ENCODE assay signal across 8 mouse cellular contexts in genomic region chr9:58241780-58242485, GRCm38 (mm10). TPM values are rescaled to one million over a fixed set of nuclear protein-coding genes. Genes with fewer than 3 reads are reported as not detected.
A peak's percentile ranks its signal among the peaks of the same experiment; 100 is the strongest.
DNase-seq lines count a peak whose midpoint lies in the region; ATAC-seq and TF ChIP-seq lines count a peak whose summit lies in the region.

No protein-coding gene starts in this region.

- no peaks in the 10 kb centered on the region for H3K27me3 ChIP-seq in heart, embryonic 11.5 days (ENCODE audit: control insufficient read depth, insufficient read depth, low read length)
- H3K27me3 ChIP-seq in embryonic facial prominence, embryonic 15.5 days = no peaks in the 10 kb centered on the region

- H3K4me2 ChIP-seq in heart, embryonic 11.5 days = peak overlapping the region; percentile 20; the same call in 1 of the 2 replicates
- no peak overlapping the region for H3K4me2 ChIP-seq in embryonic facial prominence, embryonic 15.5 days (replicated peaks)

- H3K27ac ChIP-seq in heart, embryonic 11.5 days (ENCODE audit: low read depth, low read length) = peak overlapping the region; percentile 75
- peak overlapping the region; percentile 80; the same call in 1 of the 2 replicates for H3K27ac ChIP-seq in ES-E14 (ENCODE audit: insufficient read depth, low read depth, low read length, poor library complexity, severe bottlenecking)
- no peak overlapping the region for H3K27ac ChIP-seq in embryonic facial prominence, embryonic 15.5 days (replicated peaks)

- no peak overlapping the region for H3K4me3 ChIP-seq in heart, embryonic 11.5 days (ENCODE audit: low read depth, low read length)
- peak overlapping the region in 1 of 2 experiments; percentile 32; a peak in 2 of 4 replicates for H3K4me3 ChIP-seq in ES-E14 (ENCODE audit: insufficient read depth in 1 of 2, low read depth in 1 of 2, low read length in 2 of 2, poor library complexity in 1 of 2, severe bottlenecking in 1 of 2)
- no peak overlapping the region for H3K4me3 ChIP-seq in embryonic facial prominence, embryonic 15.5 days (replicated peaks)

- 55% methylated on average over 9 of the region's 9 CpGs for WGBS in heart, embryonic 11.5 days (ENCODE audit: insufficient replicate concordance)
- 46% methylated on average over 9 of the region's 9 CpGs for WGBS in embryonic facial prominence, embryonic 15.5 days

- peak; percentile 42; the same call in 1 of the 2 replicates for ATAC-seq in heart, embryonic 11.5 days (replicated peaks; ENCODE audit: insufficient number of reproducible peaks, low FRiP score, low TSS enrichment)
- peak; percentile 43; the same call in 1 of the 2 replicates for ATAC-seq in embryonic facial prominence, embryonic 15.5 days (ENCODE audit: insufficient number of reproducible peaks, low FRiP score, low TSS enrichment, low read depth)
- no peak for ATAC-seq in inflammation-experienced regulatory T-cells, adult 6 months

- no peaks in the 10 kb centered on the region for H3K36me3 ChIP-seq in heart, embryonic 11.5 days (ENCODE audit: control insufficient read depth, insufficient read depth, low read length)
- peaks cover 45% of the 10 kb centered on the region for H3K36me3 ChIP-seq in ES-E14 (ENCODE audit: control insufficient read depth, insufficient read depth, low read length, poor library complexity, severe bottlenecking)
- 0 out of 2 replicates have a peak, but pooled peaks cover 6% of the 10 kb centered on the region for H3K36me3 ChIP-seq in embryonic facial prominence, embryonic 15.5 days

- DNase-seq in heart, adult 9 months (ENCODE audit: low spot score in 2 of 2) = no peak
- peak; percentile 68 for DNase-seq in ES-E14 (ENCODE audit: low read depth, low spot score)
- DNase-seq in kidney, adult 8-10 months = peak; percentile 41 to 49
- DNase-seq in lung, postnatal 4 days = peak; percentile 62 to 67
- DNase-seq in thymus, postnatal 14 days = no peak

- peaks cover 35% of the 10 kb centered on the region for H3K4me1 ChIP-seq in heart, embryonic 11.5 days (ENCODE audit: control insufficient read depth, insufficient read depth, low read length)
- peaks cover 13 to 23% of the 10 kb centered on the region in 2 experiments for H3K4me1 ChIP-seq in ES-E14 (ENCODE audit: control insufficient read depth in 2 of 2, insufficient read depth in 2 of 2, low read length in 2 of 2, poor library complexity in 1 of 2)
- peaks cover 25% of the 10 kb centered on the region for H3K4me1 ChIP-seq in embryonic facial prominence, embryonic 15.5 days

- in situ Hi-C loops in ES-E14 (cut with MboI; ENCODE audit: low sequenced_read_pairs in 2 of 2, unreplicated experiment in 2 of 2) = no loop called here

- no peak overlapping the region for H3K9ac ChIP-seq in heart, embryonic 11.5 days (ENCODE audit: low read depth, low read length)
- peak overlapping the region; percentile 47; the same call in 1 of the 2 replicates for H3K9ac ChIP-seq in ES-E14 (ENCODE audit: insufficient read depth, low read depth, low read length, poor library complexity, severe bottlenecking)
- H3K9ac ChIP-seq in embryonic facial prominence, embryonic 15.5 days = no peak overlapping the region

- no peaks in the 10 kb centered on the region for H3K9me3 ChIP-seq in heart, embryonic 11.5 days (replicated peaks; ENCODE audit: control insufficient read depth, low read length)
- H3K9me3 ChIP-seq in ES-E14 (ENCODE audit: control insufficient read depth, insufficient read depth, low read depth, low read length) = no peaks in the 10 kb centered on the region
- H3K9me3 ChIP-seq in embryonic facial prominence, embryonic 15.5 days (replicated peaks) = no peaks in the 10 kb centered on the region

TF ChIP-seq in ES-E14, 5 proteins besides CTCF, POLR2A, EP300 and RAD21:
- TF ChIP-seq ZC3H11A (IDR thresholded peaks at IDR 0.05; ENCODE audit: borderline replicate concordance, low read depth, low read length) (no peak), HCFC1 (IDR thresholded peaks at IDR 0.05; ENCODE audit: borderline replicate concordance, insufficient read depth, low read length) (no peak), MAFK (IDR thresholded peaks at IDR 0.05; ENCODE audit: insufficient read depth, low read depth, low read length) (no peak), CHD2 (IDR thresholded peaks at IDR 0.05; ENCODE audit: low read depth, low read length) (no peak), ZNF384 (IDR thresholded peaks at IDR 0.05; ENCODE audit: low read depth, low read length) (no peak)

RNA-seq across cellular contexts. Expression of gene Pml, which starts 7.7 kb away (rescaled TPM):
- polyA plus RNA-seq in heart, embryonic 11.5 days (2014; fragmentation: Nextera tagmentation; extraction: Ambion mirVana) = 13.5 and 15.5 TPM in 2 replicates
- 72.6 and 112 TPM in 2 replicates for total RNA-seq in ES-E14 (2012; rRNA removed)
- 14.5 and 17.0 TPM in 2 replicates for polyA plus RNA-seq in embryonic facial prominence, embryonic 15.5 days (2015; fragmentation: Nextera tagmentation; extraction: Ambion mirVana)
- 10 to 100 TPM; 40.6 to 53.9 (median 40.9) TPM for polyA plus RNA-seq in inflammation-experienced regulatory T-cells, adult 6 months (2017; shearing (Covaris generic))

RNA-seq across cellular contexts. Expression of gene Stoml1, which starts 11.0 kb away (rescaled TPM):
- polyA plus RNA-seq in heart, embryonic 11.5 days (2014; fragmentation: Nextera tagmentation; extraction: Ambion mirVana) = 19.4 and 22.2 TPM in 2 replicates
- total RNA-seq in ES-E14 (2012; rRNA removed) = 51.7 and 95.7 TPM in 2 replicates
- polyA plus RNA-seq in embryonic facial prominence, embryonic 15.5 days (2015; fragmentation: Nextera tagmentation; extraction: Ambion mirVana) = 35.9 and 42.8 TPM in 2 replicates
- 10 to 100 TPM; 11.9 to 42.4 (median 32.1) TPM for polyA plus RNA-seq in inflammation-experienced regulatory T-cells, adult 6 months (2017; shearing (Covaris generic))

RNA-seq across cellular contexts. Expression of gene Islr2, which starts 37.8 kb away (rescaled TPM):
- polyA plus RNA-seq in heart, embryonic 11.5 days (2014; fragmentation: Nextera tagmentation; extraction: Ambion mirVana) = 0.19 and 0.27 TPM in 2 replicates
- 7.8 and 12.8 TPM in 2 replicates for total RNA-seq in ES-E14 (2012; rRNA removed)
- polyA plus RNA-seq in embryonic facial prominence, embryonic 15.5 days (2015; fragmentation: Nextera tagmentation; extraction: Ambion mirVana) = 0.80 and 0.81 TPM in 2 replicates
- polyA plus RNA-seq in inflammation-experienced regulatory T-cells, adult 6 months (2017; shearing (Covaris generic)) = not detected

RNA-seq across cellular contexts. Expression of gene Islr, which starts 37.8 kb away (rescaled TPM):
- 5.5 and 6.2 TPM in 2 replicates for polyA plus RNA-seq in heart, embryonic 11.5 days (2014; fragmentation: Nextera tagmentation; extraction: Ambion mirVana)
- 0.22 and 0.26 TPM in 2 replicates for total RNA-seq in ES-E14 (2012; rRNA removed)
- 150 and 165 TPM in 2 replicates for polyA plus RNA-seq in embryonic facial prominence, embryonic 15.5 days (2015; fragmentation: Nextera tagmentation; extraction: Ambion mirVana)
- 1 to 10 TPM in 1 of 3 experiments, under 1 TPM in 1, not detected in 1; 0.84 to 1.5 TPM for polyA plus RNA-seq in inflammation-experienced regulatory T-cells, adult 6 months (2017; shearing (Covaris generic))

Comparison
In these comparisons a context has a peak if more than half of its experiments do, and no peak if none do; other contexts are left out.
1. DNase-seq: peak in ES-E14 (single experiment), kidney, adult 8-10 months (2 of 2) and lung, postnatal 4 days (2 of 2); none in heart, adult 9 months (0 of 2) and thymus, postnatal 14 days (single experiment).